Mouse (Mus musculus): ENCODE measurements at regions not wholly inside any gene's neighbourhood (a gene's known extent, or its start where the extent isn't known, plus 50 kb on each side); places are given as distances from the start of the nearest gene placed in this dataset.
"Not testable (repeated sequence)": the region's sequence is repeated elsewhere in the genome, so short reads cannot be mapped to it uniquely, and the experiment has no call there.

GRCm38 (mm10) chr8:89498088-89498695 lies 454.2 kb upstream of the Sall1 start:
- peaks cover 13% of the 10 kb centered on the region; the same call in 1 of the 2 replicates for H3K4me1 ChIP-seq (ENCODE audit: control insufficient read depth, insufficient read depth, low read length)
- no peak for TF ChIP-seq POLR2A (IDR thresholded peaks at IDR 0.05; ENCODE audit: borderline replicate concordance, extremely low read depth, insufficient read depth, insufficient read length)
- no peak overlapping the region for H3K4me2 ChIP-seq (replicated peaks; ENCODE audit: low read depth, low read length, severe bottlenecking)
- no peak overlapping the region for H3K27ac ChIP-seq (replicated peaks; ENCODE audit: low read depth, low read length)
- WGBS, result 10% methylated on average over 6 of the region's 6 CpGs
- no peaks in the 10 kb centered on the region for H3K36me3 ChIP-seq (ENCODE audit: control insufficient read depth, insufficient read depth, low read length)
- H3K9ac ChIP-seq (ENCODE audit: low read depth, low read length, severe bottlenecking), result no peak overlapping the region
- no peaks in the 10 kb centered on the region for H3K9me3 ChIP-seq (ENCODE audit: control insufficient read depth, low read length)
- H3K4me3 ChIP-seq (replicated peaks; ENCODE audit: low read length), result no peak overlapping the region
- no peaks in the 10 kb centered on the region; the same call in 1 of the 2 replicates for H3K27me3 ChIP-seq (ENCODE audit: control insufficient read depth, insufficient read depth, low read length)
- peak; percentile 32 for DNase-seq (ENCODE audit: low spot score)
- peak; percentile 62; the same call in 1 of the 2 replicates for ATAC-seq (ENCODE audit: low FRiP score, low read depth)

DNA sequence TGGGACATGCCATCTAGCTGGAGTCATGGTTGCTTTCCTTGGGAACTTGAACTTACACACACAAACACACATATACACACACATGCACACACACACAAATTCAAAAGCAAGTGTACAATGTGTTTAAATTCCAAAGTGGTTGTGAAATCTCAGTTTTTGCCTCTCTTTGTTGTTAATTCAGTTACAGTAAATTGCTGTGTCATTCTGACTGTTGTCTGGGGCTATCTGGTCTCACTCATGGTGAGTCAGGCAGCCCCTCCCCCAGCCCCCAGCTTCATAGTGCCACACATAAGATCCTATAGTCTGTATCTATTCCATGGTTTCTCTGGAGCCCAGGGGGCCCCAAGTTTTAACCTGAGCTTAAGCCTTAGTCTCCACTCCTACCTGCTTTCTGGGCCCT lies 448.4 kb upstream of the Sall1 start:
- Histone ChIP-seq H3K9ac (ENCODE audit: low read depth, low read length, severe bottlenecking) (no peak overlapping the region), H3K27ac (replicated peaks; ENCODE audit: low read depth, low read length) (no peak overlapping the region), H3K36me3 (ENCODE audit: control insufficient read depth, insufficient read depth, low read length) (no peaks in the 10 kb centered on the region), H3K9me3 (ENCODE audit: control insufficient read depth, low read length) (no peaks in the 10 kb centered on the region), H3K4me2 (replicated peaks; ENCODE audit: low read depth, low read length, severe bottlenecking) (no peak overlapping the region), H3K4me3 (replicated peaks; ENCODE audit: low read length) (no peak overlapping the region), H3K4me1 (ENCODE audit: control insufficient read depth, insufficient read depth, low read length) (no peaks in the 10 kb centered on the region), H3K27me3 (ENCODE audit: control insufficient read depth, insufficient read depth, low read length) (no peaks in the 10 kb centered on the region)
- TF ChIP-seq POLR2A (IDR thresholded peaks at IDR 0.05; ENCODE audit: borderline replicate concordance, extremely low read depth, insufficient read depth, insufficient read length), result no peak
- ATAC-seq (ENCODE audit: low FRiP score, low read depth) (no peak), DNase-seq (ENCODE audit: low spot score) (no peak)

DNA sequence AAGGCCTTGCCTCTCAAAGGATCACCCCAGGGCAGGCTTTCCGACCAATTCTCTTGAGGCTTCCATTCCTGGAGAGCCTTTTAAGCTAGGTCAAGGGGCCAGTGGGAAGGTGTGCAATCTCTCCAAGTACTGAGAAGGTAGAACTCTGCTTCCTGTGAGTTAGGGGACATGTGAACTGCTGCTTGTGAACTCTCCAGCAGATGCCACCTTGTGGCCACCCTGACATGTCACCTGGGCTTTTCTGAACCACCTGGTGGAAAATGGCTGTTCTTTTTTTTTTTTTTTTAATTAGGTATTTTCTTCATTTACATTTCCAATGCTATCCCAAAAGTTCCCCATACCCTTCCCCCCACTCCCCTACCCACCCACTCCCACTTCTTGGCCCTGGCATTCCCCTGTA lies 438.5 kb upstream of the Sall1 start:
- H3K4me1 ChIP-seq (ENCODE audit: control insufficient read depth, insufficient read depth, low read length); H3K4me3 ChIP-seq (replicated peaks; ENCODE audit: low read length); H3K36me3 ChIP-seq (ENCODE audit: control insufficient read depth, insufficient read depth, low read length); H3K9ac ChIP-seq (ENCODE audit: low read depth, low read length, severe bottlenecking); DNase-seq (ENCODE audit: low spot score); ATAC-seq (ENCODE audit: low FRiP score, low read depth); H3K4me2 ChIP-seq (replicated peaks; ENCODE audit: low read depth, low read length, severe bottlenecking); H3K27me3 ChIP-seq (ENCODE audit: control insufficient read depth, insufficient read depth, low read length); H3K9me3 ChIP-seq (ENCODE audit: control insufficient read depth, low read length); H3K27ac ChIP-seq (replicated peaks; ENCODE audit: low read depth, low read length): not testable (repeated sequence)
- WGBS, result 71% methylated on average over 1 of the region's 1 CpGs

DNA sequence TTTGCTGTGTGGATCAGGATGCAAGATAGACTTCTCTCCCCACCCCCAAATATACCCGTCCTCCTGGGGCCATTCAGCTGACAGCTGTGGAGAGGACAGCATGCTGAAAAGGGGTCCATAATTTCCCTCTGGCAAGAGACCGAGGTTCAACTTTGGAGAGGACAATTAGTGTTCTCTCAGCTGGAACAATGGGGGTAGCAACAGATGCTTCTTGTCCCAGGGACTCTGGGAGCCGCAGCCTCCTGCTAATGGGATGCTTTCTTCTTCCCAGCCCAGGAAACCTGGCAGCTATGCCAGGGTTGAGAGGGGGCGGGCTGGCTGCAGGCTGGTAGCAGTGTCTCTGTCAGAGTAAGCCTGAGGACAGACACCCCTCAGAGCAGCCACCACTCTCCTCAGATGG lies 433.0 kb upstream of the Sall1 start:
- no peak for TF ChIP-seq POLR2A (IDR thresholded peaks at IDR 0.05; ENCODE audit: borderline replicate concordance, extremely low read depth, insufficient read depth, insufficient read length)
- DNase-seq (ENCODE audit: low spot score) (no peak), ATAC-seq (ENCODE audit: low FRiP score, low read depth) (no peak)
- Histone ChIP-seq H3K36me3 (ENCODE audit: control insufficient read depth, insufficient read depth, low read length) (no peaks in the 10 kb centered on the region), H3K4me1 (ENCODE audit: control insufficient read depth, insufficient read depth, low read length) (no peaks in the 10 kb centered on the region), H3K27ac (replicated peaks; ENCODE audit: low read depth, low read length) (no peak overlapping the region), H3K4me3 (replicated peaks; ENCODE audit: low read length) (no peak overlapping the region), H3K4me2 (replicated peaks; ENCODE audit: low read depth, low read length, severe bottlenecking) (no peak overlapping the region), H3K9me3 (ENCODE audit: control insufficient read depth, low read length) (no peaks in the 10 kb centered on the region), H3K9ac (ENCODE audit: low read depth, low read length, severe bottlenecking) (no peak overlapping the region), H3K27me3 (ENCODE audit: control insufficient read depth, insufficient read depth, low read length) (no peaks in the 10 kb centered on the region)
- WGBS, result 69% methylated on average over 4 of the region's 4 CpGs

- DNase-seq (ENCODE audit: low spot score) (no peak), ATAC-seq (ENCODE audit: low FRiP score, low read depth) (no peak)
- no peaks in the 10 kb centered on the region for H3K27me3 ChIP-seq (ENCODE audit: control insufficient read depth, insufficient read depth, low read length)
- no peak overlapping the region for H3K4me3 ChIP-seq (replicated peaks; ENCODE audit: low read length)
- H3K9me3 ChIP-seq (ENCODE audit: control insufficient read depth, low read length), result no peaks in the 10 kb centered on the region
- H3K4me1 ChIP-seq (ENCODE audit: control insufficient read depth, insufficient read depth, low read length), result no peaks in the 10 kb centered on the region
- H3K36me3 ChIP-seq (ENCODE audit: control insufficient read depth, insufficient read depth, low read length), result no peaks in the 10 kb centered on the region
- no peak overlapping the region for H3K4me2 ChIP-seq (replicated peaks; ENCODE audit: low read depth, low read length, severe bottlenecking)
- 84% methylated on average over 5 of the region's 5 CpGs for WGBS
- no peak overlapping the region for H3K9ac ChIP-seq (ENCODE audit: low read depth, low read length, severe bottlenecking)
- H3K27ac ChIP-seq (replicated peaks; ENCODE audit: low read depth, low read length), result no peak overlapping the region
- TF ChIP-seq POLR2A (IDR thresholded peaks at IDR 0.05; ENCODE audit: borderline replicate concordance, extremely low read depth, insufficient read depth, insufficient read length), result no peak
Observed at GRCm38 (mm10) chr8:89471116-89471515, 427.2 kb upstream of the Sall1 start.

GRCm38 (mm10) chr8:89468782-89469220 lies 424.8 kb upstream of the Sall1 start:
- Histone ChIP-seq H3K9ac (ENCODE audit: low read depth, low read length, severe bottlenecking) (no peak overlapping the region), H3K36me3 (ENCODE audit: control insufficient read depth, insufficient read depth, low read length) (no peaks in the 10 kb centered on the region), H3K4me1 (ENCODE audit: control insufficient read depth, insufficient read depth, low read length) (no peaks in the 10 kb centered on the region), H3K27ac (replicated peaks; ENCODE audit: low read depth, low read length) (peak overlapping the region; percentile 28; the same call in 1 of the 2 replicates), H3K4me3 (replicated peaks; ENCODE audit: low read length) (no peak overlapping the region), H3K4me2 (replicated peaks; ENCODE audit: low read depth, low read length, severe bottlenecking) (no peak overlapping the region), H3K27me3 (ENCODE audit: control insufficient read depth, insufficient read depth, low read length) (no peaks in the 10 kb centered on the region), H3K9me3 (ENCODE audit: control insufficient read depth, low read length) (no peaks in the 10 kb centered on the region)
- no peak for TF ChIP-seq POLR2A (IDR thresholded peaks at IDR 0.05; ENCODE audit: borderline replicate concordance, extremely low read depth, insufficient read depth, insufficient read length)
- DNase-seq (ENCODE audit: low spot score), result no peak
- 65% methylated on average over 5 of the region's 5 CpGs for WGBS
- no peak for ATAC-seq (ENCODE audit: low FRiP score, low read depth)
